Mouse (Mus musculus): ENCODE measurements around the gene Ppfia1. TPM values are rescaled to one million over a fixed set of nuclear protein-coding genes. Genes with fewer than 3 reads are reported as not detected.

Ppfia1 gene
- total and polyA plus RNA-seq, 2 experiments from 2014 or later = 14.3 to 30.4 TPM

- ATAC-seq (ENCODE audit: low FRiP score) = no peak
- peaks cover 5% of the 10 kb centered on the region for H3K36me3 ChIP-seq (ENCODE audit: insufficient read depth, low read length)
- 79% methylated on average over 2 of the region's 2 CpGs for WGBS
- H3K4me3 ChIP-seq (ENCODE audit: low read depth, low read length) = peak overlapping the region; percentile 85
- H3K27ac ChIP-seq (ENCODE audit: low read depth, low read length) = peak overlapping the region; percentile 79
- no peaks in the 10 kb centered on the region for H3K9me3 ChIP-seq (ENCODE audit: low read length)
- H3K4me2 ChIP-seq (ENCODE audit: low read depth, low read length, poor library complexity, severe bottlenecking) = peak overlapping the region; percentile 82
- TF ChIP-seq CTCF (IDR thresholded peaks at IDR 0.05) = no peak
- no peak for DNase-seq (ENCODE audit: low spot score)
- peak overlapping the region; percentile 96 for H3K9ac ChIP-seq (replicated peaks; ENCODE audit: low read length, poor library complexity, severe bottlenecking)
- no peaks in the 10 kb centered on the region for H3K27me3 ChIP-seq (ENCODE audit: insufficient read depth, low read length)
- peaks cover 8% of the 10 kb centered on the region; the same call in 1 of the 2 replicates for H3K4me1 ChIP-seq (ENCODE audit: insufficient read depth, low read length)
Observed at GRCm38 (mm10) chr7:144471103-144471502, 82.4 kb downstream of the Ppfia1 start.

DNA sequence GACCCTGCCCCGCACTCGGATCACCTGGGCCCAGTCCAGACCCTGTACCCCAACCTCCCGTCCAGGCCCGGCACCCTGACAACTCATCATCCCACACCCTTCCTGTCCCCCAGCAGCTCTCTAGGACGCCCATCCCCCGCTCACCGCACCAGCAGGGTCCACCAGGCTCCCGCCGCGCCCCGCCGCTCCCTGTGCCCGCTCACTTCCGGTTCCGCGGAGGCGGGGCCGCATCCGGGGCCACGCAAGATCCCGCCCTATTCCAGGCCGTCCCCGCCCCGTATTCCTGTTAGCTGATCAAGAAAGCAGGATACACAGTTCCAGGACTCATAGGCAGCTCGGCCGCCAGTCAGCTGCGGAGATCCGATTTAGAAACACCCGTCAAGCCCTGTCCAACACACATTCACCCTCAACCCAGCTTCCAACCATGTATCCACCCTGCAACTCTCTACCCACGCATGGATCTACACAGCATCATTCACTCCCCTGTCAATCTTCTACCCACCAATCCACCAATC lies 82.9 kb downstream of the Ppfia1 start, which contains the start of gene Cttn:
TSS of gene Cttn (minus strand) at position 465 of the 515 bp plus-strand sequence.
- Histone ChIP-seq H3K27me3 (ENCODE audit: insufficient read depth, low read length) (no peaks in the 10 kb centered on the region), H3K4me1 (ENCODE audit: insufficient read depth, low read length) (peaks cover 8% of the 10 kb centered on the region; the same call in 1 of the 2 replicates), H3K9me3 (ENCODE audit: low read length) (no peaks in the 10 kb centered on the region), H3K9ac (replicated peaks; ENCODE audit: low read length, poor library complexity, severe bottlenecking) (peak within 1 kb of the TSS; percentile 96), H3K27ac (ENCODE audit: low read depth, low read length) (peak within 1 kb of the TSS; percentile 79), H3K36me3 (ENCODE audit: insufficient read depth, low read length) (peaks cover 3% of the 10 kb centered on the region; the same call in 1 of the 2 replicates), H3K4me3 (ENCODE audit: low read depth, low read length) (peak within 1 kb of the TSS; percentile 85), H3K4me2 (ENCODE audit: low read depth, low read length, poor library complexity, severe bottlenecking) (peak within 1 kb of the TSS; percentile 82)
- DNase-seq (ENCODE audit: low spot score) (peak; percentile 92), ATAC-seq (ENCODE audit: low FRiP score) (peak; percentile 95)
- WGBS = 0% methylated on average over 30 of the region's 30 CpGs
- no peak for TF ChIP-seq CTCF (IDR thresholded peaks at IDR 0.05)

DNA sequence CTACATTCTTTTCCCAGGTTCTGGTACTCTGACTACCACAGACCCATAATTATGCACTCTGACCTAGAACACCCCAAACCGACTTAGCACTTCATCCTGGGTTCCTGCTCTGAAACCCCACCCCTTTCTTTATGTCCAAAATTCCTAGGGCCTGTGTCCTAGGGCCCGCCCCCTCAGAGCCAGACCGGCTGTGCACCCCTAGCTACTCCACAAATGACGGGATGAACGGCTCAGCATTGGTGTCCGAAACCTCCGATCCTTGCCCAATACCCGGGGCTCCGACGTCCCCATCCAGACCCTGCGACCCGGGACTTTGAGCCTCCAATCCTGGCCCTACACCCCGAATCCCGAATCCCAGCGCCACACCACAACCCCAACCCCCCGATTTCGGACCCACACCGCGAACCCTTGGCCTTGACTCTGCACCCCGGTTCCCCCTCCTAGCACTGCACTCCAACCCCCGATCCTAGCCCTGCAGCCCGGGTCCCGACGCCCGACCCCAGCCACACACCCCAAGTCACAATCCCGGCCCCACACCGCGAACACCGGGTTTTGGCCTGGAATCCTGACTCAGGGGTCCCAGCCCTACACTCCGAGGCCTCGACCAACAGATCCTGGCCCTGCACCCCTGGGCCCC lies 83.5 kb downstream of the Ppfia1 start:
- Histone ChIP-seq H3K9me3 (ENCODE audit: low read length) (no peaks in the 10 kb centered on the region), H3K4me1 (ENCODE audit: insufficient read depth, low read length) (peaks cover 8% of the 10 kb centered on the region; the same call in 1 of the 2 replicates), H3K27me3 (ENCODE audit: insufficient read depth, low read length) (no peaks in the 10 kb centered on the region), H3K27ac (ENCODE audit: low read depth, low read length) (peak overlapping the region; percentile 79), H3K9ac (replicated peaks; ENCODE audit: low read length, poor library complexity, severe bottlenecking) (peak overlapping the region; percentile 96), H3K36me3 (ENCODE audit: insufficient read depth, low read length) (peaks cover 5% of the 10 kb centered on the region), H3K4me2 (ENCODE audit: low read depth, low read length, poor library complexity, severe bottlenecking) (peak overlapping the region; percentile 82), H3K4me3 (ENCODE audit: low read depth, low read length) (peak overlapping the region; percentile 85)
- WGBS = 3% methylated on average over 31 of the region's 31 CpGs
- DNase-seq (ENCODE audit: low spot score) (no peak), ATAC-seq (ENCODE audit: low FRiP score) (peak; percentile 48; the same call in 1 of the 2 replicates)
- TF ChIP-seq CTCF (IDR thresholded peaks at IDR 0.05) = no peak

DNA sequence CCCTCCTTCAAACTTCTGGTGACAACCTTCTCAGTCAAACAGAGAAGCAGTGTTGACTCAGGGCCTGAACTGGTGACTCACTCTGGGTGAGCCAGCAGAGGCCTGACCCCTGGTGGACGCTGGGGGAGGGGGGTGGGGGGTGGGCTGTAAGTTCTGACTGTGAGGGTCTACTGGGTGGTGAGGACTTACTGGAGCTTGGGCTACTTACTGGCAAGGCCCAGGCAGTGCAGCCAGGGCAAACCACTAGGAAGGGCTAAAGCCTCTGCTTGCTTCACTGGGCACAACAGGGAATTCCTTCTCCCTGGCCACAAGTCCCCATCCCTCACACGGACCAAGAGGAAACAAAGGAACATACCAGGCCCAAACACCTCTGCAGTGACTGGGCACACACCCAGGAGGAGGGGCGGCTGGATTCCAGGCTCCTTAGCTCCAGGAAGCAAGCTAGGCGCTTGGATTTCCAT lies 84.3 kb downstream of the Ppfia1 start:
- H3K9ac ChIP-seq (replicated peaks; ENCODE audit: low read length, poor library complexity, severe bottlenecking) = peak overlapping the region; percentile 96
- peaks cover 8% of the 10 kb centered on the region; the same call in 1 of the 2 replicates for H3K4me1 ChIP-seq (ENCODE audit: insufficient read depth, low read length)
- ATAC-seq (ENCODE audit: low FRiP score) (no peak), DNase-seq (ENCODE audit: low spot score) (no peak)
- H3K27me3 ChIP-seq (ENCODE audit: insufficient read depth, low read length) = no peaks in the 10 kb centered on the region
- 19% methylated on average over 4 of the region's 4 CpGs for WGBS
- peak; percentile 16 for TF ChIP-seq CTCF (IDR thresholded peaks at IDR 0.05)
- H3K4me2 ChIP-seq (ENCODE audit: low read depth, low read length, poor library complexity, severe bottlenecking) = peak overlapping the region; percentile 82
- peak overlapping the region; percentile 51 for H3K27ac ChIP-seq (ENCODE audit: low read depth, low read length)
- H3K36me3 ChIP-seq (ENCODE audit: insufficient read depth, low read length) = peaks cover 9% of the 10 kb centered on the region
- peak overlapping the region; percentile 85 for H3K4me3 ChIP-seq (ENCODE audit: low read depth, low read length)
- H3K9me3 ChIP-seq (ENCODE audit: low read length) = no peaks in the 10 kb centered on the region

- no peak for TF ChIP-seq CTCF (IDR thresholded peaks at IDR 0.05)
- peaks cover 8% of the 10 kb centered on the region; the same call in 1 of the 2 replicates for H3K4me1 ChIP-seq (ENCODE audit: insufficient read depth, low read length)
- H3K4me2 ChIP-seq (ENCODE audit: low read depth, low read length, poor library complexity, severe bottlenecking) = no peak overlapping the region; the same call in 1 of the 2 replicates
- no peaks in the 10 kb centered on the region for H3K27me3 ChIP-seq (ENCODE audit: insufficient read depth, low read length)
- no peak overlapping the region for H3K9ac ChIP-seq (replicated peaks; ENCODE audit: low read length, poor library complexity, severe bottlenecking)
- 94% methylated on average over 5 of the region's 5 CpGs for WGBS
- peak overlapping the region; percentile 51; the same call in 1 of the 2 replicates for H3K27ac ChIP-seq (ENCODE audit: low read depth, low read length)
- H3K36me3 ChIP-seq (ENCODE audit: insufficient read depth, low read length) = peaks cover 11% of the 10 kb centered on the region
- H3K9me3 ChIP-seq (ENCODE audit: low read length) = no peaks in the 10 kb centered on the region
- DNase-seq (ENCODE audit: low spot score) (no peak), ATAC-seq (ENCODE audit: low FRiP score) (no peak)
- H3K4me3 ChIP-seq (ENCODE audit: low read depth, low read length) = no peak overlapping the region
Observed at GRCm38 (mm10) chr7:144468741-144469140, 84.8 kb downstream of the Ppfia1 start.

GRCm38 (mm10) chr7:144462577-144462976 lies 91.0 kb downstream of the Ppfia1 start:
- Histone ChIP-seq H3K9me3 (ENCODE audit: low read length) (no peaks in the 10 kb centered on the region), H3K36me3 (ENCODE audit: insufficient read depth, low read length) (peaks cover 61% of the 10 kb centered on the region), H3K9ac (replicated peaks; ENCODE audit: low read length, poor library complexity, severe bottlenecking) (no peak overlapping the region), H3K4me2 (ENCODE audit: low read depth, low read length, poor library complexity, severe bottlenecking) (no peak overlapping the region), H3K27me3 (ENCODE audit: insufficient read depth, low read length) (no peaks in the 10 kb centered on the region), H3K27ac (ENCODE audit: low read depth, low read length) (no peak overlapping the region), H3K4me3 (ENCODE audit: low read depth, low read length) (no peak overlapping the region), H3K4me1 (ENCODE audit: insufficient read depth, low read length) (no peaks in the 10 kb centered on the region)
- DNase-seq (ENCODE audit: low spot score) (no peak), ATAC-seq (ENCODE audit: low FRiP score) (no peak)
- TF ChIP-seq CTCF (IDR thresholded peaks at IDR 0.05) = no peak
- WGBS = 89% methylated on average over 7 of the region's 7 CpGs
